8 mouse cellular contexts compared by ENCODE assay signal in the genomic region with DNA sequence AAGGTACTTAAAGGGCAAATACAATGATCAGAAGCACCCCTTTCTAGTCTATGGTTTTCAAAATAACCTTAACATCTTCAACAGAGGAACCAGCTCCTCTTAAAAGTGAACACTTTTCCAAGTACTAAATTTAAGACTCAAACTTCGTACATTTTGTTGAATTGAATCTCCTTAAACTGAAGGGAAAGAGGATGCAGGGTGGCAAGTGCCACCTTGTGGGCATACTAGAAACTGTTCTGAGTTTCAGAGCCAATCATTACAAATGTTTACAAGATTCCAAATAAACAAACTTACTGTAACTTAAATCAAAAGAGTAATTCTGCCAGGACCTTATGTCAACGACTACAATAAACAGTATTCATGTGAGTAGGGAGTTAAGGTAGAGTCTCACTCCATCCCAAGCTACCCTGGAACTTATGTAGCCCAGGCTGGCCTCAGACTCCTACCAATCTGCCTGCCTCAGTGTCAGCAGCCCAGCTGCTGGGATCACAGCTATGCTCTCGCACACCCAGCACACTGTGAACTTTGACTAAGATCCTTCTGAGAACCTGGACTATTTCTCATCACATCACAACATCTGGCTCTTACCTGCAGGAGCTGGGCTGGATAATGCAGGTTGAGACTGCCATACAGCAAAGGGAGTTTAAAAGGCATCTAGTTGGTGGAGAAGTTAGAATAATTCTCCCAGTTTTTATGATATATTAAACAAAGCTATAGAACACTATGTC. TPM values are rescaled to one million over a fixed set of nuclear protein-coding genes. Genes with fewer than 3 reads are reported as not detected.
DNase-seq lines count a peak whose midpoint lies in the region; ATAC-seq lines count a peak whose summit lies in the region.

No protein-coding gene starts in this region.

- intact Hi-C loops in heart, postnatal 10 days (cut with DNase I), result loop anchor here (5.0 kb wide), 1 partner anchor 164 kb away; a partner anchor contains a TSS
- intact Hi-C loops in heart, postnatal 25 days (cut with DNase I), result loop anchor here (5.0 kb wide), 1 partner anchor 164 kb away; a partner anchor contains a TSS

- ATAC-seq in megakaryocyte, adult 5-6 weeks (ENCODE audit: poor library complexity, severe bottlenecking), result no peak

- peak; percentile 38 to 53 for DNase-seq in heart, postnatal 10 days
- DNase-seq in heart, postnatal 25 days (ENCODE audit: low spot score), result no peak
- peak; percentile 19 for DNase-seq in urinary bladder, postnatal 14 days (ENCODE audit: low spot score)
- DNase-seq in urinary bladder, adult 18-20 months (ENCODE audit: low spot score in 2 of 2), result no peak
- DNase-seq in kidney, postnatal 36 days, result peak; percentile 37 to 59
- peak; percentile 48 for DNase-seq in telencephalon, adult 2 months (ENCODE audit: low read depth, low spot score)
- DNase-seq in gastrocnemius, postnatal 4 days (ENCODE audit: low spot score in 2 of 2), result no peak

RNA-seq across cellular contexts. Expression of a gene that starts 29.3 kb away (rescaled TPM):
- total RNA-seq in heart, postnatal 10 days (2021), result 10 to 100 TPM; 60.1 to 62.8 TPM
- 10 to 100 TPM; 38.3 to 46.0 TPM for total RNA-seq in heart, postnatal 25 days (2021)
- 10 to 100 TPM; 23.3 to 25.6 TPM for total RNA-seq in gastrocnemius, postnatal 4 days (2021)
- not detected in 2 replicates for total RNA-seq in megakaryocyte, adult 5-6 weeks (2015)
- total RNA-seq in megakaryocyte, adult 5-6 weeks (2017), result not detected in 2 replicates

Comparison
In these comparisons a context has a peak if more than half of its experiments do, and no peak if none do; other contexts are left out.
1. DNase-seq: peak in heart, postnatal 10 days (2 of 2), urinary bladder, postnatal 14 days (single experiment), kidney, postnatal 36 days (2 of 2) and telencephalon, adult 2 months (single experiment); none in heart, postnatal 25 days (single experiment), urinary bladder, adult 18-20 months (0 of 2) and gastrocnemius, postnatal 4 days (0 of 2).
2. RNA of a gene that starts 29.3 kb away (total RNA-seq): 60.1 to 62.8 TPM in heart, postnatal 10 days, 38.3 to 46.0 TPM in heart, postnatal 25 days and 23.3 to 25.6 TPM in gastrocnemius, postnatal 4 days; not detected in megakaryocyte, adult 5-6 weeks; every median in the first group is over 10 times any median in the second.